Mouse (Mus musculus): ENCODE data around the gene Vasp.
A peak's percentile ranks its signal among the peaks of the same experiment; 100 is the strongest.

The Vasp gene

DNA sequence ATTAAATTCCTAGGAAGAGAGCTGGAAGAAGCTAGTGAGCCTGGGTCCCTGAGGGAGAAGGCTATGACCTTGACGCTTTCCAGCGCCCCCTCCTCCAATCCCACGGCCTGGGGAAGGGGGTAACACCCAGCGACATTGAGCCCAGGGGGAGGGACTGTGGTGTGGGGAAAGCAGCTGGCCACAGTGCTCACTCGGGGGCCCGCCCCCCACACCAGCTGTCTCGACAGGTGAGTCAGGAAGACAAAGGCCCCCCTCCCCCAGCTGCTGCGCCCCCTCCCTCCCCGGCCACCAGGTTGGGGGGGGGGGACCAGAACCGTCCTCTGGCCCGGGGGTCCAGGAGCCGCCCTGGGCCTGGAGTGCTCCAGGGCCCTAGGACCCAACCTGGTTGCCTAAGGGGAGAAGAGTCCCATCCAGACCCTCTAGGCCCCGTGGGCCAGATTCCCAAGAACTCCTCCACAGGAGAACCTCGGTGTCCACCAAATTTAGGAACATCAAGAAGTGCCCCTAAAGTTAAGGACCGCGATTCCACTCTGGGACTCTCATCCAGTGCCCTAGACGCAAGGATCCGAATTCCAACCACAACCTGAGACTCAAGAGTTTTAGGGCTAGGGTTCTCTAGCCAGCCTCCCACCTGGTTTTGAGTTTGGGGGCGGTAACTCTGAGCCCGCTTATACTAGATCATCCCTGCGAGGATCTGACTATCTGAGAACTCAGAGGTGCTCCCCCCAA lies 944 bp downstream of the Vasp start:
- peak; percentile 78 for DNase-seq (ENCODE audit: low read depth, low spot score)

DNA sequence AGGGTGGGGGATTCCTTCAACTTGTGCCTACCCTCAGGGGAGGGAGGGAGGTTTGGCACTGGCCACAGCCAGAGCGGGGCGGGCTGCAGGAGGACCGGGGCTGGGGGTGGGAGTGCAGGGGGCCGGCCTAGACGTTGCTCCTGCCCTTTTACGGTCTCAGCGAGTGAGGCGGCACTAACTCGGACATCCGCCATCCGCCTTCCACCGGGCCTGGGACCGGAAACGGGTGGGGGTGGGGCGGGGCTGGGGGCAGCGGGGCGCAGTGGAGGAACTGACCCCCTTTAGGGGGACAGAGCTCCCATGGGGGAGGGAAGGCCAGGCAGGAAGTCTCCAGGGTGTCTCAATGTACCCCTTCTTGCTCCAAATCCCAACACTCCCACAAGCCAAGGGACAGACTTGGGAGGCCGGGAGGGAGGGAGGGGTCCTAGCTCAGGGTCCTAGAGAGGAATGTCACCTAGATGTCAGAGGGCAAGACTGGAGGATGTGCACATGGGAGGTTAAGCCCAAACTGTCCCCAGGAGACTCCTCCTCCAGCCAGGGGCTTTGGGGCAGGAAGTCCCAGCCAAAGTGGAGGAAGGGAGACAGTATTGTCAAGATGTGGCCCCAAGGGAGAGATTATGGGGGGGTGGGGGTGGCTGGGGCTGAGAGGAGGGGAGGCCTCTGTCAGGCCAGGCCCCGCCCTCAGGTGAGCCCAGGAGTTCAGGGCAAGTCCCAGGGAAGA lies 1.7 kb downstream of the Vasp start:
- DNase-seq (ENCODE audit: low read depth, low spot score) = peak; percentile 80

DNA sequence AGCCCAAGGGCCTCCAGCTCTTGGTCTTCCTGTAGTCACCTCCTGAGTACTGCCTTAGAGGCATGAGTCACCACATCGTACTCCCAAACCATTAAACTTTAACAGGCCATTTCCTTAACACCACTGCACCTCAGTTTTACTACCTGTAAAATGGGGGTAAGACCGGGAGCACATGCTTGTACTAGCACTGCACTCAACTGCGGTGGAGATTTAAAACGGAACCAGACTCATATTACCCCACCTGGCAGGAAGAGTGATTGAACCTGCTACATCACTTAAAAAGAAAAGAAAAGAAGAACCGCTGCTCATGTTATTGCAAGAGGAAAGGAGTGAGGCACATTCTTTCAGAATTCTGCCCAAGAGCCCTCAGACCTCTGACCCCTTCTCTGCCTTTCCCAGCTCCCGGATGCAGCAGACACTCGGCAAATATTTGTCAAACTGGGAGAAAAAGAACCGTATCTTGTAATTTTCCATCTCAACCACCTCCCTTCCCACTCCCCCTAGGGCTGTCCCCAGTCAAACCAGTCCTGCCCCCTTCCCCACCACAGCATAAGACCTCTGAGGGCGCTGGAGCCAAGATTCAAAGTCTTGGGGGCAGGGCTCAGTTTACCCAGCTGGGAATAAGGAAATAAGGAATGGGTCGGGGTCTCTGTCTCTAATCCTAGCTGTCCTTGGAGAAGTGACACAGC lies 2.5 kb downstream of the Vasp start:
- DNase-seq (ENCODE audit: low read depth, low spot score) = no peak

GRCm38 (mm10) chr7:19267051-19267450 lies 4.6 kb downstream of the Vasp start:
- no peak for DNase-seq (ENCODE audit: low read depth, low spot score)

DNA sequence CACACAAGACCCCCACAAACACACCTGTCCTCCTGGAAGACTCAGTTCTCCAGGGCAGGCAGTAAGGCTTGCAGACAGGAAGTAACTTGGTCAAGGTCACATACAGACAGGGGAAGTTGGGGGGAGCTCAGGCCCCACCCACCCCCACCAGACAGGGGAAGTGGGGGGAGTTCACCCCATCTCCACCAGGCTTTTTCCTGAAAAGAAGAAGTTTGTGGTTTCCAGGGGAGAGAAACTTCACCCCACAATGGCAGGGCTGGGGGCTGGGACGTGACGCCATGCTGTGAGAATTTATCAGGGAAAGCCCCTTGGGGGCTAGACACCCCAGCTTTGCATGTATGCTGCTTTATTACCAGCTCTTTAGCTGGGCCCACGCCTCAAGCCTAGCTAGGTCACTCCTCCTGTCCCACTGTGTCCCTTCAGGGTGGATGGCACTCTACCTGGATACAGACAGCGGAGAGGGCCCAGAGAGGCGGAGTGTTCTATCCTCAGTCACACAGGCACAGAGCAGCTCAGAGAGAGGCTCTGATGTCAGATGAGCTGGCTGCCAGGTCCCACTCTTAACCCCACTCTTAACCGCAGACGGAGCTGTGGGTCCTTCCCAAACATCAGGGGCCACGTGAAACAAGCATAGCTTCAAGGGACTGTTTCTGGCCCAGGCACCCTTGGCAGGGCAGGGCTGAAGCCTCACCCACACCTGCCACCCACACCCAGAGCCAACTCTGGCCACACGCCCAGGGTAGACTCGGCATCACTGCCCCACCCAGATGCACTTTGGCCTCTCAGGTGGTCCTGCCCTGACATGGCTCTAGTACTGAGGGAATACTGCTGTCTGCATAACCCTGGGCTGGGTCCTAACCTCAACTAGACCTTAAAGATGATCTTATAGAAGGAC lies 5.4 kb downstream of the Vasp start:
- DNase-seq (ENCODE audit: low read depth, low spot score) = peak; percentile 78

GRCm38 (mm10) chr7:19265147-19265546 lies 6.5 kb downstream of the Vasp start:
- no peak for DNase-seq (ENCODE audit: low read depth, low spot score)

GRCm38 (mm10) chr7:19258336-19258735 lies 13.3 kb downstream of the Vasp start:
- DNase-seq (ENCODE audit: low read depth, low spot score) = no peak

GRCm38 (mm10) chr7:19257390-19258022 lies 14.1 kb downstream of the Vasp start:
- peak; percentile 48 for DNase-seq (ENCODE audit: low read depth, low spot score)

- DNase-seq (ENCODE audit: low read depth, low spot score) = no peak
Observed at GRCm38 (mm10) chr7:19256567-19256966, 15.1 kb downstream of the Vasp start.

DNA sequence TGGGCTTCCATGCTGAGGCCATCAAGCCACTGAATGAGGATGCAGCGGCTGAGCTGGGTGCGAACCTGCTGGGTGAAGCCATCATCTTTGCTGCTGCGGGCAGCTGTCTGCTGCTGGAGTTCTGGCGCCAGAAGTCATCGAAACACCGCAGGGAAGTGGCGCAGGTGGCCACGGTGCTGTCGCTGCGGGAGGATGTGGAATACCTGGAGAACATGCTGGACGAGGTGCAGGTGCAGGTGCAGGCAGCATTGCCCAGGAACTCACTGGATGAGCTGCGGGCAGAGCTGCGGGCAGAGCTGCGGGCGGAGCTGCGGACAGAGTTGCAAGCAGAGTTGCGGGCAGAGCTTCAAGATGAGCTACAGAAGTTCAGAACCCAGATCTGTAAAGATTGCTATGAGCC lies 16.2 kb downstream of the Vasp start:
- no peak for DNase-seq (ENCODE audit: low read depth, low spot score)

DNA sequence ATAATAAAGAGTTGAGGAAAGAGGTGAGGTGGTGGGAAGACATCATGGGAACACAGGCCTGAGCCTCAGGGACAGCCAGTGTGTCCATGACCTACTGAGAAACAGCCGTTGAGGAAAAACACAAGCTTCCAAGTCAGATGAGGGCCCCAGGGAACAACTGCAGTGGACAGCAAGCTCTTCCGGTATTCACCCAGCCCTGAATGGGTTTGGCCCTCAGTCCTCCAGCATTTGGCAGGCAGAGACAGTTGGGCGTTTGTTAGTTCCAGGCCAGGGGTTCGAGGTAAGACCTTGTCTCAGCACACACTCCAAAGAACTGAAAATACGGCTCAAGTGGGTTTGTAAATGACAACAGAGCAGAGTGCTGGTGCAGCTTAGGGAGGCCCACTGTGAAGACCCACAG lies 18.2 kb downstream of the Vasp start:
- no peak for DNase-seq (ENCODE audit: low read depth, low spot score)

DNA sequence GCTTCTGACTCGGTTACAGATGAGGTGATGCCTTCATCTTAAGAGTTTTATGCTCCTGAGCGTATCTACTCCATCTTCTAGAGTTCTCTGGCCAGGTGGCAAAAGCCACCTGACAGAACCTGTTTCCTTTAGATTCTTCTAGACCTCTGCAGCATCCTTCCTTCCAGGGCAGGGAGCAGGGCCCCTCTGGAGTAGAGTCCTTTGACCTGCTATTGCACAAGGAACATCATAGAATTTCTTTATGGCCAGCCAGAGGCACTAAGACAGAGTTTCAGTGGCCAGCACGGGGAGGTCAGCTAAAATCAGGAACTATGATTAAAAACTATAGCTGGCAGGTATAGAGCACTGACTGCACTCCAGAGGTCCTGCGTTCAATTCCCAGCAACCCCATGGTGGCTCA lies 19.5 kb downstream of the Vasp start:
- DNase-seq (ENCODE audit: low read depth, low spot score) = no peak

DNA sequence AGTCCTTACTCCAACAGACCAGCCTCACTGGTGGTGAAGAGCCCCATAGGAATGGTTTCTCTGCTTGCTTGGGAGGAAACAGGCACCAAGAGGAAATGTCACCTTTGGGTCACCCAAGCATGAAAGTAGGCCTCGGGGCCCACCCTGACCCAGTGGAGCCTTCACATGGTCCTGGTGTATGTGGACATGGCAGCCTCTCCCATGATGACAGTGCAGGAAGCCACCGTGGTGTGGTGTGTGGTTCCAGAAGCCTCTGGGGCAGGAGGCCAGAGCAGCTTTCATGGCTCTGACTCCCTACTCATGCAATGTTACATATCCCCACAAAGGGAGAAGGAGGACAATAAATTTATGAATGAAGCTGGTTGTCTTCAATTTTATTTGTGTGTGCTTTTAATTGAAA lies 24.1 kb downstream of the Vasp start:
- no peak for DNase-seq (ENCODE audit: low read depth, low spot score)

GRCm38 (mm10) chr7:19246855-19247254 lies 24.8 kb downstream of the Vasp start:
- no peak for DNase-seq (ENCODE audit: low read depth, low spot score)

GRCm38 (mm10) chr7:19245083-19245482 lies 26.5 kb downstream of the Vasp start:
- DNase-seq (ENCODE audit: low read depth, low spot score) = no peak

- no peak for DNase-seq (ENCODE audit: low read depth, low spot score)
Observed at GRCm38 (mm10) chr7:19243858-19244257, 27.8 kb downstream of the Vasp start.

GRCm38 (mm10) chr7:19242005-19242404 lies 29.6 kb downstream of the Vasp start:
- DNase-seq (ENCODE audit: low read depth, low spot score) = no peak

DNA sequence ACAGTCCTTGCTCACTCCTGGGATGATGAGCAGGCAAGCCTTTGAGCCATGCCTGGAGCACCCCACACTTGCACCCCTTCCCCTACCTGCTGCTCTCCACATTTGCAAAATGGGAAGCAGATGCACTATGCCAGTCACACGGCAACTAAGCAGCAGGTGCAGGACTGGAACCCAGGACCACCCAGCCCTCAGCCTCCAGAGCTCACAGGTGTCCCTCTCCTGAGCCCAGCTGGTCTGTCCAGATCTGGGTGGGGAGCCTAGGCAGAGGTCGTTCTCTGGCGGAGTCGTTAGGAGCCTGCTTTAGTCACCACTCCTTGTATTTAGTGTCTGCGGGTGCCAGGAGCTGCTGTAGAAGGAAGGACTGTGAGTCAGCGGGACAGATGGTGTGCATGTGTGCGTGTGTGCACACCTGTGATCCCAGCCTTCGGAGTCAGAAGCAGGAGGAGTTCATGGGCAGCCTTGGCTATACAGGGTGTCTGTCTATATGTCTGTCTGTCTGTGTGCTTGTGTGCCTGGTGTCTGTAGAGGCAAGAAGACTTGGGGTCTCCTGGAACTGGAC lies 30.6 kb downstream of the Vasp start:
- no peak for DNase-seq (ENCODE audit: low read depth, low spot score)

- DNase-seq (ENCODE audit: low read depth, low spot score) = no peak
Observed at GRCm38 (mm10) chr7:19239986-19240385, 31.6 kb downstream of the Vasp start.

- peak; percentile 89 for DNase-seq (ENCODE audit: low read depth, low spot score)
Observed at GRCm38 (mm10) chr7:19239423-19239822, 32.2 kb downstream of the Vasp start.

DNA sequence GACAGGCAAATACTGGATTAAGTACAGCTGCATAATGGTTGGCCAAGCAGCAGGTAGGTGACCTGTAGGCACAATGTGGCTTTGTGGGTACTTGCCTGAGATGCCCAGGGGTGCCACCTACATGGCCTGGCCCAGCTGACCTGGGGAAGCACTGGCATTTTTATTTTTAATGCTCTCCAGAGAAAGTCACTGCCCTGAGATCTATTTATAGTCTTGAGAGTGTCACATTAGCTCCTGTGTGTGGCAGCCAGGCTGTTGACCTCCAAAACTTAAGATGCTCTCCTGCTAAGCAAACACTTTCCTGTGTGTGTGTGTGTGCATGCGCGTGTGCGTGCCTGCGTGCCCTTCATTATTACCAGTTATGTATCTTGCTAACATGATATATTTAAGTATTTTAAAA lies 33.3 kb downstream of the Vasp start:
- no peak for DNase-seq (ENCODE audit: low read depth, low spot score)

Data from A20 (cell line).